Mouse (Mus musculus) gastrocnemius, postnatal 10 days (tissue): ENCODE results near the gene Il18rap. TPM values are rescaled to one million over a fixed set of nuclear protein-coding genes. Genes with fewer than 3 reads are reported as not detected.

ENCODE experiments used
- DNase-seq: peaks from one replicate; pipeline ENCODE4 v3.0.0; 2021; ENCODE audit warnings: mixed read lengths
- long read RNA-seq, 2 experiments: library from polyadenylated mRNA; stranded (forward); transcript quantifications; one replicate each; pipeline ENCODE4 v2.0.0; 2021
- total RNA-seq, 2 experiments: library from RNA; stranded (reverse); gene quantifications; 2 replicates each; pipeline ENCODE4 v1.2.3; 2021

The Il18rap gene
- under 1 TPM; 0.29 to 0.42 TPM for total RNA-seq
- long read RNA-seq, experiment 1 = 0 reads
- long read RNA-seq, experiment 2 = 0 reads

- DNase-seq = no peak
Measured at GRCm38 (mm10) chr1:40514851-40515585, at the start of gene Il18rap. TSS of gene Il18rap (plus strand) at chr1:40515362.

- DNase-seq = no peak
Measured at GRCm38 (mm10) chr1:40465477-40466430, 49.4 kb upstream of the Il18rap start, which contains the start of gene Il18r1. TSS of gene Il18r1 (plus strand) at chr1:40465552.

- DNase-seq = no peak
Measured at GRCm38 (mm10) chr1:40467306-40467705, 47.9 kb upstream of the Il18rap start.

GRCm38 (mm10) chr1:40468805-40469204 lies 46.4 kb upstream of the Il18rap start:
- no peak for DNase-seq

- DNase-seq = no peak
Measured at GRCm38 (mm10) chr1:40469900-40470299, 45.3 kb upstream of the Il18rap start.

GRCm38 (mm10) chr1:40472401-40472800 lies 42.8 kb upstream of the Il18rap start:
- no peak for DNase-seq

GRCm38 (mm10) chr1:40473640-40474039 lies 41.5 kb upstream of the Il18rap start:
- no peak for DNase-seq

GRCm38 (mm10) chr1:40474336-40474735 lies 40.8 kb upstream of the Il18rap start:
- DNase-seq = no peak

- no peak for DNase-seq
Measured at GRCm38 (mm10) chr1:40475697-40476096, 39.5 kb upstream of the Il18rap start.

GRCm38 (mm10) chr1:40476756-40477155 lies 38.4 kb upstream of the Il18rap start:
- no peak for DNase-seq

- no peak for DNase-seq
Measured at GRCm38 (mm10) chr1:40479505-40479923, 35.6 kb upstream of the Il18rap start.

- no peak for DNase-seq
Measured at GRCm38 (mm10) chr1:40494594-40494993, 20.6 kb upstream of the Il18rap start.

GRCm38 (mm10) chr1:40499708-40500107 lies 15.5 kb upstream of the Il18rap start:
- no peak for DNase-seq

GRCm38 (mm10) chr1:40501126-40501525 lies 14.0 kb upstream of the Il18rap start:
- DNase-seq = no peak

GRCm38 (mm10) chr1:40501546-40502398 lies 13.4 kb upstream of the Il18rap start:
- DNase-seq = no peak

GRCm38 (mm10) chr1:40504548-40504947 lies 10.6 kb upstream of the Il18rap start:
- DNase-seq = no peak

- no peak for DNase-seq
Measured at GRCm38 (mm10) chr1:40516364-40516763, 1.2 kb downstream of the Il18rap start.

- no peak for DNase-seq
Measured at GRCm38 (mm10) chr1:40522918-40523317, 7.8 kb downstream of the Il18rap start.

GRCm38 (mm10) chr1:40523971-40524722 lies 9.0 kb downstream of the Il18rap start:
- no peak for DNase-seq

- no peak for DNase-seq
Measured at GRCm38 (mm10) chr1:40529287-40529686, 14.1 kb downstream of the Il18rap start.

- DNase-seq = no peak
Measured at GRCm38 (mm10) chr1:40537577-40537976, 22.4 kb downstream of the Il18rap start.
